ENCODE assay signal across 7 mouse cellular contexts in the genomic region with DNA sequence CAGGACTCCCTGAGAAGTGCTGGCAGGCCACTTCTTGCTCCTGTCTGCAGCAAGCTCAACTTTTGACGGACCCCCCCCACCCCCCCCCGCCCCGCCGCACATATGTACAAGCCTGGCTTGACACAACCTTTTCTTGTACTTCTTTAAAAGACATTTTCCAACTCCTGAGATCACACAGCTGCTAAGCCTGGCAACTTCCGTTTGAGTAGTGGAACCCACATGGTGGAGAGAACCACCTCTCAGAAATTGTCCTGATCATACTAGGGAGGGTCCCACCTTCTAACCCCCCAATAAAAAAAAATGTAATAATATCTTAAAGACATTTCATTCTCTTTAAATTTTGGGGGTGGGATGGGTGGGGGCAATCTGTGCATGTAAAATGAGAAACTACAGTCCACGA. TPM values are rescaled to one million over a fixed set of nuclear protein-coding genes. Genes with fewer than 3 reads are reported as not detected.
DNase-seq lines count a peak whose midpoint lies in the region; ATAC-seq and TF ChIP-seq lines count a peak whose summit lies in the region.

No protein-coding gene starts in this region.

- no peak for TF ChIP-seq EP300 in heart, postnatal 0 days (IDR thresholded peaks at IDR 0.05; ENCODE audit: low read depth)
- no peak for TF ChIP-seq EP300 in liver, postnatal 0 days (IDR thresholded peaks at IDR 0.05; ENCODE audit: low read depth)

- H3K9me3 ChIP-seq in neural tube, embryonic 11.5 days (ENCODE audit: control insufficient read depth, low read length), result no peaks in the 10 kb centered on the region
- no peaks in the 10 kb centered on the region for H3K9me3 ChIP-seq in heart, postnatal 0 days (replicated peaks; ENCODE audit: control insufficient read depth, low read length)
- no peaks in the 10 kb centered on the region for H3K9me3 ChIP-seq in liver, postnatal 0 days (ENCODE audit: low read length)

- no peak for TF ChIP-seq CTCF in heart, postnatal 0 days (IDR thresholded peaks at IDR 0.05; ENCODE audit: low read depth)
- TF ChIP-seq CTCF in liver, postnatal 0 days (IDR thresholded peaks at IDR 0.05; ENCODE audit: low read depth), result no peak

- H3K4me3 ChIP-seq in neural tube, embryonic 11.5 days (ENCODE audit: low read depth, low read length), result peak overlapping the region; percentile 60
- H3K4me3 ChIP-seq in heart, postnatal 0 days (ENCODE audit: low read depth, low read length), result peak overlapping the region; percentile 73
- H3K4me3 ChIP-seq in liver, postnatal 0 days (ENCODE audit: low read depth, low read length), result peak overlapping the region; percentile 65

- 63% methylated on average over 6 of the region's 6 CpGs for WGBS in neural tube, embryonic 11.5 days
- 31% methylated on average over 6 of the region's 6 CpGs for WGBS in heart, postnatal 0 days
- 37% methylated on average over 6 of the region's 6 CpGs for WGBS in liver, postnatal 0 days (ENCODE audit: insufficient replicate concordance)

- H3K9ac ChIP-seq in neural tube, embryonic 11.5 days (ENCODE audit: low read length), result no peak overlapping the region
- no peak overlapping the region for H3K9ac ChIP-seq in heart, postnatal 0 days (replicated peaks; ENCODE audit: low read depth, low read length)
- no peak overlapping the region; the same call in 1 of the 2 replicates for H3K9ac ChIP-seq in liver, postnatal 0 days (replicated peaks)

- DNase-seq in neural tube, embryonic 11.5 days (ENCODE audit: low spot score), result no peak
- no peak for DNase-seq in neural tube, embryonic 10.5 days (ENCODE audit: extremely low spot score, low spot score)
- no peak for DNase-seq in heart, postnatal 0 days (ENCODE audit: low spot score)
- DNase-seq in liver, postnatal 0 days, result no peak
- DNase-seq in thymus, postnatal 4 days, result peak; percentile 17
- DNase-seq in gastrocnemius, adult 18-20 months (ENCODE audit: low spot score), result no peak

- ATAC-seq in neural tube, embryonic 11.5 days (ENCODE audit: insufficient read depth, low FRiP score, low TSS enrichment), result no peak
- ATAC-seq in heart, postnatal 0 days (ENCODE audit: insufficient read depth, low read depth), result no peak
- ATAC-seq in liver, postnatal 0 days, result no peak
- no peak for ATAC-seq in activated CD4-positive, CD25-positive, alpha-beta regulatory T cell, adult 4 months

- no peak overlapping the region for H3K27ac ChIP-seq in neural tube, embryonic 11.5 days (ENCODE audit: low read depth, low read length)
- H3K27ac ChIP-seq in heart, postnatal 0 days (ENCODE audit: low read depth), result no peak overlapping the region
- no peak overlapping the region; the same call in 1 of the 2 replicates for H3K27ac ChIP-seq in liver, postnatal 0 days (ENCODE audit: low read depth)

- peaks cover 12% of the 10 kb centered on the region; the same call in 1 of the 2 replicates for H3K4me1 ChIP-seq in neural tube, embryonic 11.5 days (ENCODE audit: control insufficient read depth, insufficient read depth, low read length)
- 0 out of 2 replicates have a peak, but pooled peaks cover 5% of the 10 kb centered on the region for H3K4me1 ChIP-seq in heart, postnatal 0 days (ENCODE audit: control insufficient read depth, insufficient read depth)
- peaks cover 10% of the 10 kb centered on the region for H3K4me1 ChIP-seq in liver, postnatal 0 days (ENCODE audit: insufficient read depth)

- H3K36me3 ChIP-seq in neural tube, embryonic 11.5 days (ENCODE audit: control insufficient read depth, insufficient read depth, low read length), result peaks cover 9% of the 10 kb centered on the region
- H3K36me3 ChIP-seq in heart, postnatal 0 days (replicated peaks; ENCODE audit: control insufficient read depth, insufficient read depth, low read length), result peaks cover 37% of the 10 kb centered on the region
- H3K36me3 ChIP-seq in liver, postnatal 0 days (replicated peaks; ENCODE audit: insufficient read depth, low read length), result peaks cover 25% of the 10 kb centered on the region

- no peaks in the 10 kb centered on the region for H3K27me3 ChIP-seq in neural tube, embryonic 11.5 days (ENCODE audit: control insufficient read depth, insufficient read depth, low read length)
- H3K27me3 ChIP-seq in heart, postnatal 0 days (ENCODE audit: control insufficient read depth, insufficient read depth, low read length), result no peaks in the 10 kb centered on the region
- H3K27me3 ChIP-seq in liver, postnatal 0 days (ENCODE audit: insufficient read depth, low read length), result no peaks in the 10 kb centered on the region

- H3K4me2 ChIP-seq in neural tube, embryonic 11.5 days (ENCODE audit: low read depth), result peak overlapping the region; percentile 86
- peak overlapping the region; percentile 81 for H3K4me2 ChIP-seq in heart, postnatal 0 days (ENCODE audit: low read depth, low read length)
- peak overlapping the region; percentile 88 for H3K4me2 ChIP-seq in liver, postnatal 0 days (ENCODE audit: low read depth, low read length)

RNA-seq across cellular contexts. Expression of a gene that starts 1.2 kb away (rescaled TPM):
- polyA plus RNA-seq in neural tube, embryonic 11.5 days (2014; fragmentation: Nextera tagmentation; extraction: Ambion mirVana), result 6.5 and 7.0 TPM in 2 replicates
- total RNA-seq in heart, postnatal 0 days (2014; rRNA removed; ENCODE audit: low replicate concordance), result 2.2 and 5.5 TPM in 2 replicates
- polyA plus RNA-seq in heart, postnatal 0 days (2015; fragmentation: Nextera tagmentation; extraction: Ambion mirVana), result 3.5 and 3.7 TPM in 2 replicates
- 2.5 and 3.1 TPM in 2 replicates for polyA plus RNA-seq in liver, postnatal 0 days (2015; fragmentation: Nextera tagmentation; extraction: Ambion mirVana)
- 10 to 100 TPM; 15.5 to 20.3 TPM for polyA plus RNA-seq in activated CD4-positive, CD25-positive, alpha-beta regulatory T cell, adult 4 months (2017; shearing (Covaris generic))
- total RNA-seq in gastrocnemius, adult 18-20 months (2021), result 1 to 10 TPM; 2.6 to 2.9 TPM

RNA-seq across cellular contexts. Expression of a gene that starts 41.9 kb away (rescaled TPM):
- 137 and 154 TPM in 2 replicates for polyA plus RNA-seq in neural tube, embryonic 11.5 days (2014; fragmentation: Nextera tagmentation; extraction: Ambion mirVana)
- total RNA-seq in heart, postnatal 0 days (2014; rRNA removed; ENCODE audit: low replicate concordance), result 166 and 168 TPM in 2 replicates
- 122 and 127 TPM in 2 replicates for polyA plus RNA-seq in heart, postnatal 0 days (2015; fragmentation: Nextera tagmentation; extraction: Ambion mirVana)
- polyA plus RNA-seq in liver, postnatal 0 days (2015; fragmentation: Nextera tagmentation; extraction: Ambion mirVana), result 38.0 and 41.5 TPM in 2 replicates
- polyA plus RNA-seq in activated CD4-positive, CD25-positive, alpha-beta regulatory T cell, adult 4 months (2017; shearing (Covaris generic)), result 10 to 100 TPM; 68.7 to 87.8 TPM
- total RNA-seq in gastrocnemius, adult 18-20 months (2021), result 10 to 100 TPM; 56.5 to 67.7 TPM

RNA-seq across cellular contexts. Expression of a gene that starts 56.6 kb away (rescaled TPM):
- polyA plus RNA-seq in neural tube, embryonic 11.5 days (2014; fragmentation: Nextera tagmentation; extraction: Ambion mirVana), result 0.59 and 1.2 TPM in 2 replicates
- not detected in 2 replicates for total RNA-seq in heart, postnatal 0 days (2014; rRNA removed; ENCODE audit: low replicate concordance)
- not detected in 2 replicates for polyA plus RNA-seq in heart, postnatal 0 days (2015; fragmentation: Nextera tagmentation; extraction: Ambion mirVana)
- polyA plus RNA-seq in liver, postnatal 0 days (2015; fragmentation: Nextera tagmentation; extraction: Ambion mirVana), result not detected in 2 replicates
- not detected for polyA plus RNA-seq in activated CD4-positive, CD25-positive, alpha-beta regulatory T cell, adult 4 months (2017; shearing (Covaris generic))
- total RNA-seq in gastrocnemius, adult 18-20 months (2021), result not detected
